Mouse (Mus musculus) cortical plate, adult 2 months (tissue): Measurements from ENCODE around the gene Dstn. TPM values are rescaled to one million over a fixed set of nuclear protein-coding genes. Genes with fewer than 3 reads are reported as not detected.

ENCODE experiments used
- H3K27ac ChIP-seq: fragments of 200-500 bp; 2 replicates; pipeline ENCODE4 v1.5.1; 2012; ENCODE audit warnings: low read length, control low read depth, inconsistent platforms; ENCODE audit not compliant: insufficient read depth
- H3K4me1 ChIP-seq: fragments of 200-500 bp; 2 replicates; pipeline ENCODE4 v1.6.1; 2011; ENCODE audit warnings: low read length; ENCODE audit not compliant: control insufficient read depth, insufficient read depth
- H3K4me3 ChIP-seq: fragments of 200-500 bp; 2 replicates; pipeline ENCODE4 v1.5.1; 2011; ENCODE audit warnings: mild to moderate bottlenecking, low read length, control low read depth; ENCODE audit not compliant: insufficient read depth
- CTCF ChIP-seq: fragments of 200-500 bp; IDR thresholded peaks from 2 replicates; pipeline ENCODE4 v1.5.1; 2011; ENCODE audit warnings: mild to moderate bottlenecking, control low read depth, low read length; ENCODE audit not compliant: insufficient read depth; ENCODE audit errors: extremely low read depth
- POLR2A ChIP-seq: fragments of 200-500 bp; IDR thresholded peaks from 2 replicates; pipeline ENCODE4 v1.6.1; 2011; ENCODE audit warnings: mild to moderate bottlenecking, low read length, control low read depth; ENCODE audit not compliant: insufficient read depth; ENCODE audit errors: extremely low read depth
- polyA plus RNA-seq: library from polyadenylated mRNA; depleted of rRNA; stranded (reverse); fragments of >200 nt; gene quantifications from 2 replicates; pipeline ENCODE4 v1.2.3, GENCODE M21; 2012

Dstn gene
- polyA plus RNA-seq, 1 experiment, result 128 TPM

- Histone ChIP-seq H3K27ac (no peak overlapping the region), H3K4me1 (no peaks in the 10 kb centered on the region), H3K4me3 (no peak overlapping the region)
- no peak for TF ChIP-seq CTCF
- no peak for TF ChIP-seq POLR2A
These were observed 25.8 kb upstream of the Dstn start for GRCm38 (mm10) chr2:143889131-143889859.

GRCm38 (mm10) chr2:143889860-143890433 lies 25.2 kb upstream of the Dstn start:
- no peak overlapping the region for H3K4me3 ChIP-seq
- H3K27ac ChIP-seq, result no peak overlapping the region
- no peaks in the 10 kb centered on the region for H3K4me1 ChIP-seq
- TF ChIP-seq CTCF, result no peak
- no peak for TF ChIP-seq POLR2A

GRCm38 (mm10) chr2:143891302-143892048 lies 23.6 kb upstream of the Dstn start:
- H3K4me3 ChIP-seq, result no peak overlapping the region
- H3K4me1 ChIP-seq, result no peaks in the 10 kb centered on the region
- TF ChIP-seq POLR2A, result no peak
- no peak overlapping the region for H3K27ac ChIP-seq

GRCm38 (mm10) chr2:143899470-143900220 lies 15.5 kb upstream of the Dstn start:
- Histone ChIP-seq H3K27ac (no peak overlapping the region), H3K4me3 (no peak overlapping the region), H3K4me1 (no peaks in the 10 kb centered on the region)
- TF ChIP-seq POLR2A (no peak), CTCF (no peak)

GRCm38 (mm10) chr2:143900821-143901351 lies 14.2 kb upstream of the Dstn start:
- Histone ChIP-seq H3K4me1 (no peaks in the 10 kb centered on the region), H3K27ac (no peak overlapping the region), H3K4me3 (no peak overlapping the region)
- TF ChIP-seq CTCF (no peak), POLR2A (no peak)

- H3K4me3 ChIP-seq, result no peak overlapping the region
- H3K4me1 ChIP-seq, result no peaks in the 10 kb centered on the region
- H3K27ac ChIP-seq, result no peak overlapping the region
- TF ChIP-seq POLR2A, result no peak
- no peak for TF ChIP-seq CTCF
These were observed 11.6 kb upstream of the Dstn start for GRCm38 (mm10) chr2:143903376-143904045.

GRCm38 (mm10) chr2:143904896-143905295 lies 10.2 kb upstream of the Dstn start:
- Histone ChIP-seq H3K4me1 (no peaks in the 10 kb centered on the region), H3K27ac (no peak overlapping the region), H3K4me3 (no peak overlapping the region)
- TF ChIP-seq POLR2A, result no peak
- TF ChIP-seq CTCF, result no peak

- no peak for TF ChIP-seq CTCF
- no peak for TF ChIP-seq POLR2A
- Histone ChIP-seq H3K27ac (no peak overlapping the region), H3K4me1 (no peaks in the 10 kb centered on the region), H3K4me3 (no peak overlapping the region)
These were observed 5.9 kb upstream of the Dstn start for GRCm38 (mm10) chr2:143909230-143909629.

- TF ChIP-seq CTCF, result no peak
- TF ChIP-seq POLR2A, result no peak
- no peak overlapping the region for H3K4me3 ChIP-seq
- peaks cover 1% of the 10 kb centered on the region; the same call in 1 of the 2 replicates for H3K4me1 ChIP-seq
- no peak overlapping the region for H3K27ac ChIP-seq
These were observed 2.9 kb upstream of the Dstn start for GRCm38 (mm10) chr2:143912199-143912598.
